Mouse (Mus musculus) neural tube, embryonic 12.5 days (tissue): ENCODE results near the gene Pcnx3. TPM values are rescaled to one million over a fixed set of nuclear protein-coding genes. Genes with fewer than 3 reads are reported as not detected.
"Not testable (repeated sequence)": the region's sequence is repeated elsewhere in the genome, so short reads cannot be mapped to it uniquely, and the experiment has no call there.

Experiments used
- ATAC-seq: fragments of 200-750 bp; cut with Nextera tagmentation; 2 replicates; pipeline ENCODE4 v1.8.0; 2017; ENCODE audit warnings: low read depth, mild to moderate bottlenecking, moderate TSS enrichment, moderate library complexity; ENCODE audit not compliant: low FRiP score
- H3K27ac ChIP-seq: fragments of 300-500 bp; sonication (generic); 2 replicates; pipeline ENCODE4 v1.5.1; 2016
- H3K27me3 ChIP-seq: fragments of 300-500 bp; sonication (generic); replicated peaks from 2 replicates; pipeline ENCODE4 v1.6.1; 2016; ENCODE audit warnings: mild to moderate bottlenecking
- H3K36me3 ChIP-seq: fragments of 300-500 bp; sonication (generic); 2 replicates; pipeline ENCODE4 v1.6.1; 2016; ENCODE audit warnings: mild to moderate bottlenecking
- H3K4me1 ChIP-seq: fragments of 300-500 bp; sonication (generic); 2 replicates; pipeline ENCODE4 v1.6.1; 2016
- H3K4me2 ChIP-seq: fragments of 300-500 bp; sonication (generic); replicated peaks from 2 replicates; pipeline ENCODE4 v1.6.1; 2016; ENCODE audit warnings: mild to moderate bottlenecking
- H3K4me3 ChIP-seq: fragments of 300-500 bp; sonication (generic); 2 replicates; pipeline ENCODE4 v1.5.1; 2016
- H3K9ac ChIP-seq: fragments of 300-500 bp; sonication (generic); 2 replicates; pipeline ENCODE4 v1.6.1; 2016; ENCODE audit warnings: mild to moderate bottlenecking
- H3K9me3 ChIP-seq: fragments of 300-500 bp; sonication (generic); 2 replicates; pipeline ENCODE4 v1.6.1; 2016; ENCODE audit warnings: mild to moderate bottlenecking
- WGBS: fragments of 180-500 bp; shearing (Covaris S2); methylation state at CpG from one replicate; pipeline ENCODE4 v1.1.7; 2016; 5-methylcytosine and 5-hydroxymethylcytosine counted together
- polyA plus RNA-seq: library from polyadenylated mRNA; unstranded; fragments of >200 nt; fragmentation: Nextera tagmentation; extraction: Ambion mirVana; gene quantifications from 2 replicates; pipeline ENCODE4 v1.2.1, GENCODE M21; 2016

Pcnx3 gene
- polyA plus RNA-seq, 1 experiment from 2014 or later: 32.4 TPM

GRCm38 (mm10) chr19:5689565-5690342 lies 1.0 kb upstream of the Pcnx3 start:
- H3K27ac ChIP-seq: peak overlapping the region; percentile 46
- peak overlapping the region; percentile 100 for H3K4me2 ChIP-seq
- ATAC-seq: no peak
- WGBS: 14% methylated on average over 42 of the region's 42 CpGs
- H3K27me3 ChIP-seq: no peaks in the 10 kb centered on the region
- H3K36me3 ChIP-seq: peaks cover 55% of the 10 kb centered on the region
- peaks cover 43% of the 10 kb centered on the region for H3K4me1 ChIP-seq
- peak overlapping the region; percentile 96 for H3K4me3 ChIP-seq
- H3K9ac ChIP-seq: peak overlapping the region; percentile 89
- no peaks in the 10 kb centered on the region for H3K9me3 ChIP-seq

- Histone ChIP-seq H3K27ac (peak overlapping the region; percentile 46; the same call in 1 of the 2 replicates), H3K9me3 (no peaks in the 10 kb centered on the region), H3K27me3 (no peaks in the 10 kb centered on the region), H3K36me3 (peaks cover 55% of the 10 kb centered on the region), H3K4me2 (peak overlapping the region; percentile 100), H3K4me1 (peaks cover 43% of the 10 kb centered on the region), H3K4me3 (peak overlapping the region; percentile 96), H3K9ac (peak overlapping the region; percentile 89)
- ATAC-seq: no peak
- 1% methylated on average over 7 of the region's 7 CpGs for WGBS
Measured at GRCm38 (mm10) chr19:5689088-5689428, 350 bp upstream of the Pcnx3 start.

- Histone ChIP-seq H3K4me1 (peaks cover 43% of the 10 kb centered on the region), H3K9me3 (no peaks in the 10 kb centered on the region), H3K27ac (peak overlapping the region; percentile 79; the same call in 1 of the 2 replicates), H3K4me3 (peak overlapping the region; percentile 96), H3K27me3 (no peaks in the 10 kb centered on the region), H3K9ac (peak overlapping the region; percentile 95), H3K4me2 (peak overlapping the region; percentile 100), H3K36me3 (peaks cover 56% of the 10 kb centered on the region)
- WGBS: 22% methylated on average over 9 of the region's 9 CpGs
- ATAC-seq: peak; percentile 1; the same call in 1 of the 2 replicates
Measured at GRCm38 (mm10) chr19:5687738-5688137, 970 bp downstream of the Pcnx3 start.

- not testable (repeated sequence) for H3K27me3 ChIP-seq, ATAC-seq, H3K4me3 ChIP-seq, H3K27ac ChIP-seq, H3K9me3 ChIP-seq, H3K9ac ChIP-seq
- WGBS: 95% methylated on average over 12 of the region's 12 CpGs
- Histone ChIP-seq H3K36me3 (peaks cover 61% of the 10 kb centered on the region), H3K4me1 (peaks cover 40% of the 10 kb centered on the region), H3K4me2 (peak overlapping the region; percentile 100)
Measured at GRCm38 (mm10) chr19:5686954-5687353, 1.8 kb downstream of the Pcnx3 start.

DNA sequence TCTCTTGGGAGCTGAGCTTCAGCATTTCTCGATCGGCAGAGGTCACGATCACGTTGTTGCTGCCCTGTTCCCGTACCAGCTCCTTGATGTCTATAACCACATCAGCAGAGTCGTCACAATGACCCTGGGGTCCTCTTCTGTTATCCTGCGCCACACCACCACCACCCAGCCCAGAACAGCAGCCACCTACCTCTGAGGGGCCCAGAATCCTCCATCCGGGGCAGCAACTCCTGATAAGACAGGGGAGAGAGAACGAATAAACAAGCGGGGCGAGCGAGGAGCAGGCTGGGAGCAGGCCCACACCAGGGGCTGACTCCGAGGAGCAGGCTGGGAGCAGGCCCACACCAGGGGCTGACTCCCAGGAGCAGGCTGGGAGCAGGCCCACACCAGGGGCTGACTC lies 2.3 kb downstream of the Pcnx3 start:
- Histone ChIP-seq H3K9ac (no peak overlapping the region), H3K27me3 (no peaks in the 10 kb centered on the region), H3K36me3 (peaks cover 64% of the 10 kb centered on the region), H3K4me3 (no peak overlapping the region), H3K27ac (no peak overlapping the region), H3K4me1 (peaks cover 34% of the 10 kb centered on the region), H3K4me2 (no peak overlapping the region), H3K9me3 (no peaks in the 10 kb centered on the region)
- no peak for ATAC-seq
- WGBS: 93% methylated on average over 13 of the region's 13 CpGs

DNA sequence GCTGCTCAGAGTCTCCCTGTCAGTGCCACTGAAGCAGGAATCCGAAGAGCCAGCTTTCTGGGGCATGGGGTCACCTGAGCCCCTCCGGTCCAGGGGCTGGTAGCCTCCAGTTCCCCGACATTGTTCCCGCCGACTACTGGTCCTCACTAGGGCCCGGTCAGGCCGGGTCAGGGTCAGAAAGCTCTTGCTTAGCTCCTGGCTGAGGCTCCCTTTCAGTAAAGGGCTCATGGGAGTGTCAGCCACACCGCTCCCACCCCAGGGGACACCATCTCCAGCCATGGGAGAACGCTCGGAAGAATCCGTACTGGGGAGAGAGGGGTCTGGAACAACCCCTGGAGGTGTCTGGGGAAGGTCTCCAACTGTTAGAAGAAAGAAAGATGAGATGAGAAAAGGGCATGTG lies 2.8 kb downstream of the Pcnx3 start:
- Histone ChIP-seq H3K4me3 (no peak overlapping the region), H3K36me3 (peaks cover 64% of the 10 kb centered on the region), H3K4me2 (no peak overlapping the region), H3K4me1 (peaks cover 29% of the 10 kb centered on the region), H3K27me3 (no peaks in the 10 kb centered on the region), H3K9ac (no peak overlapping the region), H3K9me3 (no peaks in the 10 kb centered on the region), H3K27ac (no peak overlapping the region)
- ATAC-seq: no peak
- WGBS: 94% methylated on average over 11 of the region's 11 CpGs

DNA sequence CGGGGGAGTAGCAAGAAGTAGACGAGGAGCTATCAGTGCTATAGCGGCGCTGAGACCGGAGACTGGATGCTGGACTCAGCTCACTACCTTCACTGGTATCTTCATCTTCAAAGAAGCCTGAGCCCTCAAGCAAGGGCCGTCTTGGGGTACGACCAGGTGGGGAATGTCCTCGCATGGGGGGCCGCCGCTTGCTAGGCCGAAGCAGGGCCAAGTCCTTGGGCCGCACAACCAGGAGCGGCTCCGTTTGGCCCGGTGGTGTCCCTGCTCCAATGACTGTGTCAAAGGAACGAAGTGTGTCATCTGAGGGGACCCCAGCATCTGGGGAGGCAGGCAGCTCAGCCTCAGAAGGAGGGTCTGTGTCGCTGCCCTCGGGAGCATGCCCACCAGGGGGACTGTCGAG lies 3.3 kb downstream of the Pcnx3 start:
- ATAC-seq: no peak
- Histone ChIP-seq H3K36me3 (peaks cover 64% of the 10 kb centered on the region), H3K27me3 (no peaks in the 10 kb centered on the region), H3K4me2 (no peak overlapping the region), H3K9ac (no peak overlapping the region), H3K9me3 (no peaks in the 10 kb centered on the region), H3K4me3 (0 out of 2 replicates have a peak overlapping the region, but pooled peaks have one; percentile 2), H3K27ac (no peak overlapping the region), H3K4me1 (peaks cover 24% of the 10 kb centered on the region)
- WGBS: 95% methylated on average over 19 of the region's 19 CpGs

GRCm38 (mm10) chr19:5684985-5685384 lies 3.7 kb downstream of the Pcnx3 start:
- ATAC-seq: no peak
- Histone ChIP-seq H3K9me3 (no peaks in the 10 kb centered on the region), H3K4me1 (peaks cover 20% of the 10 kb centered on the region), H3K4me3 (0 out of 2 replicates have a peak overlapping the region, but pooled peaks have one; percentile 2), H3K4me2 (no peak overlapping the region), H3K27me3 (no peaks in the 10 kb centered on the region), H3K36me3 (peaks cover 69% of the 10 kb centered on the region), H3K9ac (0 out of 2 replicates have a peak overlapping the region, but pooled peaks have one; percentile 3), H3K27ac (no peak overlapping the region)
- 95% methylated on average over 13 of the region's 13 CpGs for WGBS

DNA sequence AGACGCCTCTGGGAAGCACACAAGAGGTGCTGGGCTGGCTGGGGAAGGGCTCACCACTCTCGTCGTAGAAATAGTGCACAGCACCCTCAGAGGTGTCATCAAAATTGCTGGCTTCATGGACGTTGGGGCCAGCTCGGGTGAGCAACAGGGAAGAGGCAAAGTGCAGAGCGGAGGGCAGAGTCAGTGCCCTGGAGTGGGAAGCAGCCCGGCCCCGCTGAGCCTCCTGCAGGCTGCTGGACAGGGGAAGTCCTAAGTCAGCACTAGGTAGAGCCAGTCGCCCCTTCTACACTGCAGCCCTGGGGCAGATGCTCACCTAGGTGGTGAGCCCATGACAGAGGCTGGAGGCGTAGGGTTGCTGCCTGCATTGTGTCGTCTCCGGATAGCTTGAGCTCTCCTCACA lies 4.5 kb downstream of the Pcnx3 start:
- Histone ChIP-seq H3K4me1 (peaks cover 14% of the 10 kb centered on the region), H3K27me3 (no peaks in the 10 kb centered on the region), H3K27ac (no peak overlapping the region), H3K36me3 (peaks cover 76% of the 10 kb centered on the region), H3K9ac (no peak overlapping the region), H3K9me3 (no peaks in the 10 kb centered on the region), H3K4me2 (no peak overlapping the region), H3K4me3 (no peak overlapping the region)
- 92% methylated on average over 12 of the region's 12 CpGs for WGBS
- ATAC-seq: no peak

DNA sequence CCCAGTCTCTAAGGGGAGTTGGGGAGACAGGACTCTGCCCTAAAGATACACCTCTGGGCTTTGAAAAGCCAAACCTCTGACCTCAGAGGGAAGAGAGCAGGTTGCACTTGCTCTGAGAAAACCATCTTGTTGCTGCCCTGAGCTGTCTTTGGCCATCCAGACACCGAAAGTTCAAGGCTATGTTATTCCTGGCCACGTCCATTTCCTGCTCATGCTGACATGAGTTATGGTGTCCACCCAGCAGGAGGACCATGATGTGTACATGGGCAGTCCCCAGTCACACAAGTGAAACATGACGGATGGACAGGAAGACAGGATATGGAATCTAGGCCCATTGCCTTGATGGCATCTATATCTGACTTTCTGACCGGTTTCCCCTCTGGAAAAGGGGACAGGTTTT lies 8.3 kb downstream of the Pcnx3 start:
- ATAC-seq: no peak
- H3K27me3 ChIP-seq: no peaks in the 10 kb centered on the region
- H3K4me1 ChIP-seq: no peaks in the 10 kb centered on the region
- WGBS: 82% methylated on average over 4 of the region's 4 CpGs
- H3K36me3 ChIP-seq: peaks cover 93% of the 10 kb centered on the region
- H3K9me3 ChIP-seq: no peaks in the 10 kb centered on the region
- H3K9ac ChIP-seq: no peak overlapping the region
- no peak overlapping the region for H3K27ac ChIP-seq
- H3K4me2 ChIP-seq: no peak overlapping the region
- no peak overlapping the region for H3K4me3 ChIP-seq

DNA sequence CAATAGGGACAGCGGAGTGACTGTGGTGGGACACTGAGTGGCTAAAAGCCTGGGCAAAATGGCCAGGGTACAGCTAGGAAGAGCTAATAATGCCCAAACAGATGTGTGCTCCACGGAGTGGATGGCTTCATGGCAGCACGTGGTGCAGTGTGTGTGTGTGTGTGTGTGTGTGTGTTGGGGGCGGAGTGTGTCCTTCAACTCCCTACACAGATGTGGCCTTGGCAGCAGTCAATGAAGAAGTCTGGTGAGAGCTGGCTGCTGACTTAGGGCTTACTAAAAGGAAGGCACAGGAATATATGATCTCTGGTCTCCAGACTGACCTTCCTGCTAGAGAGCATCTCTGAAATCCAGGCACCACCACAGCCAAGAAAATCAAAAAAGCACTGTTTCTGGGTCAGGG lies 20.3 kb downstream of the Pcnx3 start:
- Histone ChIP-seq H3K4me1 (peaks cover 7% of the 10 kb centered on the region; the same call in 1 of the 2 replicates), H3K9ac (no peak overlapping the region), H3K4me3 (no peak overlapping the region), H3K27ac (no peak overlapping the region), H3K9me3 (no peaks in the 10 kb centered on the region), H3K27me3 (no peaks in the 10 kb centered on the region), H3K4me2 (no peak overlapping the region), H3K36me3 (peaks cover 88% of the 10 kb centered on the region)
- ATAC-seq: no peak
- WGBS: 89% methylated on average over 4 of the region's 4 CpGs

DNA sequence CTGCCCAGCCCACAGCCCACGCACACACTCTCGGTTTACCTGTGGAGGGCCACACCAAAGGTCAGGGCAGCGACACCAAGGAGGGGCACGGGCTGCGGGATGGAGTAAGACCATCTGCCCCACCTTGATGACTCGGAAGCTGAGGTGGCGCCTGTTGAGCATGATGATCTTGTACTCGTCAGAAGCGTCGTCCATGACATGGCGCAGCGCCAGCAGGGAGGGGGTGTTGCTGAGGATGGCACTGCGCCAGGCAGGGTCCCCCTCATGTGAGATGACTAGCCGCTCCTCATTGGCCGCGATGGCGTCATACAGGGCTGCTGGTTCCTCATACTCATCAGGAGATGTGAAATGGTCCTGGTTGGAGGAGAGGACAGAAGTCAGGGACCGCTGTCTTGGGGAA lies 22.3 kb downstream of the Pcnx3 start:
- ATAC-seq: no peak
- H3K4me2 ChIP-seq: no peak overlapping the region
- H3K9ac ChIP-seq: no peak overlapping the region
- H3K27me3 ChIP-seq: no peaks in the 10 kb centered on the region
- 97% methylated on average over 18 of the region's 18 CpGs for WGBS
- H3K27ac ChIP-seq: no peak overlapping the region
- no peak overlapping the region for H3K4me3 ChIP-seq
- H3K9me3 ChIP-seq: no peaks in the 10 kb centered on the region
- peaks cover 19% of the 10 kb centered on the region for H3K4me1 ChIP-seq
- peaks cover 68% of the 10 kb centered on the region for H3K36me3 ChIP-seq

- Histone ChIP-seq H3K27me3 (no peaks in the 10 kb centered on the region), H3K4me2 (no peak overlapping the region), H3K4me3 (no peak overlapping the region), H3K4me1 (peaks cover 19% of the 10 kb centered on the region), H3K27ac (no peak overlapping the region), H3K9ac (no peak overlapping the region), H3K36me3 (peaks cover 59% of the 10 kb centered on the region), H3K9me3 (no peaks in the 10 kb centered on the region)
- WGBS: 90% methylated on average over 15 of the region's 15 CpGs
- no peak for ATAC-seq
Measured at GRCm38 (mm10) chr19:5665465-5665864, 23.2 kb downstream of the Pcnx3 start.
